Mouse (Mus musculus) heart, postnatal 0 days (tissue): Measurements from ENCODE around the gene Map2k6.

ENCODE experiments used
- CTCF ChIP-seq: IDR thresholded peaks from 2 replicates; pipeline ENCODE4 v1.5.1; 2016; ENCODE audit warnings: antibody characterized with exemption, control low read depth, low read depth
- EP300 ChIP-seq: IDR thresholded peaks from 2 replicates; pipeline ENCODE4 v1.6.1; 2016; ENCODE audit warnings: antibody characterized with exemption, low read depth

- no peak for TF ChIP-seq EP300
- TF ChIP-seq CTCF, result no peak
These were observed 24.9 kb upstream of the Map2k6 start for GRCm38 (mm10) chr11:110374036-110374435.
